Mouse (Mus musculus) adrenal gland, adult 2 months (tissue): ENCODE results near the gene Sbno1. TPM values are rescaled to one million over a fixed set of nuclear protein-coding genes. Genes with fewer than 3 reads are reported as not detected.

Source experiments
- DNase-seq: peaks from one replicate; pipeline ENCODE4 v3.0.0; 2021
- microRNA-seq, 2 experiments: library from miRNA; unstranded; fragments of <30 nt; microRNA quantifications; one replicate each; pipeline ENCODE4 v1.2.0; 2021
- polyA plus RNA-seq: library from polyadenylated mRNA; depleted of rRNA; stranded (reverse); fragments of >200 nt; gene quantifications from 2 replicates; pipeline ENCODE4 v1.2.3, GENCODE M21; 2012; rRNA removed
- total RNA-seq, 2 experiments: library from RNA; stranded (reverse); gene quantifications; 2 replicates each; pipeline ENCODE4 v1.2.3; 2021

Gene Sbno1
- total and polyA plus RNA-seq, 3 experiments, result 6.0 to 119 (median 74.1) TPM

DNA sequence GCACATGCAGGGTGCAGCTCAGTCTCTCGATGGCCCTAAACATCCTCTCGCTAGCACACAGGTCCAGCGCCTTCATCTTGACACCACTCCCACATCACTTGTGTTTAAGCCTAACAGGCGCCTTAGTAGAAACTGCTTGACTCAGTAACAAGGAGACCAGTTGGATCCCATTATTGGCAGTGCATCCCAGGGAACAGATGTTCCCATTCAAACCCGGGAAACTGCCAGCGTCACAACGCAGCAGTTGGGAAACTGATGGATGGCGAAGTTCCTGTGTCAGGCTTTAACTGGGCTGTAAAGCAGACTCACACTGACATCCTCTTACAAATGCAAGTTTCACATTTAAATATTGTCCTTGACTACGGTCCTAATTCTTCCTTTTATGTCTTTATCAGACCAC, 87.9 kb downstream of the Sbno1 start:
- DNase-seq, result no peak

GRCm38 (mm10) chr5:124337103-124337502, 88.7 kb downstream of the Sbno1 start:
- DNase-seq, result no peak

DNA sequence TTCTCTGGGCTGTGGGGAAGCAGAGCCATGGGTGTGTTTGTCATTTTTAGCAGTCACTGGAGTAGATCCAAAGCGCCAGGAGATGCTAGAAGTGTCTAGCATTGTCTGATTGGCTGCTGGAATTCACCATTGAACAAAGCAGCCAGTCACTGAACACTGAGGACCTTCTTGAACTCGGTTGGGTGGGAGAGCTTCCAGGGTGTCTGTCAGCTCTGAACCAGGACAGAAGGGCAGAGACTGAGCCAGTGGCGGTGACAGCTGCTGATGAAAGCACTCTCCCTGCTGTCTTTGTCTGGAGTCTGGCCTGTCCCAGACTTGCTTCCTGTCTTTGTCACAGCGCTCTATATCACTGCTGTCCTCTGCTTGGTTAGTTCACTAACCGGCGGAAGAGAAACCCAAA, 91.4 kb downstream of the Sbno1 start:
- peak; percentile 38 for DNase-seq

DNA sequence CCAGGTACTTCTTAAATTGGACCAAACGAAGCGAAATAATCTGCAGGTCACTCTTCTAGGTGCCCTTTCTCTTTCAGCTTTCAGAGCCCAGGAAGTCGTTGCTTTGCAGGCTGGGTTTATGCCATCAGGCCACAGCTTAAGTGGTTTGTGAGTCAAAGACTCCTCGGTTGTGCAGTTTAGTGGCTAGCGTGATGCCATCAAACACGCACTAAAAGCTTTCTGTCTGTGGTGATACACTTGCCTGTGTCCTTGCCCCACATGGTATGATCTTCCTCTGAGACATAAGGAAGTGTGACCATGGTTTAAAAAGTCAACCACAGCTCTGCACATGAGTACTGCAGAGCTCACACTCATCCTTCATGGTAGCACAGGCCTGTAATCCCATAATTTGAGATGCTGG, 95.7 kb downstream of the Sbno1 start:
- no peak for DNase-seq

GRCm38 (mm10) chr5:124327510-124328364, 98.1 kb downstream of the Sbno1 start, which contains the start of the genes Mphosph9 and 2810006K23Rik:
TSS of gene Mphosph9 (minus strand) at chr5:124327972.
TSS of gene 2810006K23Rik (plus strand) at chr5:124328089.
- peak; percentile 100 for DNase-seq

GRCm38 (mm10) chr5:124326829-124327228, 99.0 kb downstream of the Sbno1 start:
- no peak for DNase-seq

Small RNA genes within 50 kb of the gene (microRNA-seq; reads per million reads assigned to microRNA genes)
- 1.2 to 1.8 reads per million in 2 experiments for gene Gm27486

Other genes starting within 250 kb of the Sbno1 start
- 10 to 100 TPM; 41.6 to 65.2 TPM for gene Pitpnm2, start 176.2 kb downstream of the Sbno1 start, total RNA-seq
- 158 and 207 TPM in 2 replicates for gene Pitpnm2, start 176.2 kb downstream of the Sbno1 start, polyA plus RNA-seq
- 1 to 10 TPM; 7.7 to 8.8 TPM for gene Mphosph9, start 98.0 kb downstream of the Sbno1 start, total RNA-seq
- gene Mphosph9, start 98.0 kb downstream of the Sbno1 start, polyA plus RNA-seq, result 1.6 and 2.1 TPM in 2 replicates
- gene 2810006K23Rik, start 97.9 kb downstream of the Sbno1 start, total RNA-seq, result 10 to 100 TPM; 14.1 to 17.0 TPM
- 5.8 and 6.0 TPM in 2 replicates for gene 2810006K23Rik, start 97.9 kb downstream of the Sbno1 start, polyA plus RNA-seq
- gene Cdk2ap1, start 62.9 kb downstream of the Sbno1 start, total RNA-seq, result 100 to 1,000 TPM; 161 to 168 TPM
- gene Cdk2ap1, start 62.9 kb downstream of the Sbno1 start, polyA plus RNA-seq, result 88.7 and 116 TPM in 2 replicates
- 100 to 1,000 TPM; 127 to 288 TPM for gene Kmt5a, start 13.9 kb upstream of the Sbno1 start, total RNA-seq
- 48.9 and 65.7 TPM in 2 replicates for gene Kmt5a, start 13.9 kb upstream of the Sbno1 start, polyA plus RNA-seq
- 10 to 100 TPM; 16.6 to 31.2 TPM for gene Rilpl2, start 52.4 kb upstream of the Sbno1 start, total RNA-seq
- 38.5 and 44.1 TPM in 2 replicates for gene Rilpl2, start 52.4 kb upstream of the Sbno1 start, polyA plus RNA-seq
- gene Snrnp35, start 57.1 kb upstream of the Sbno1 start, total RNA-seq, result 10 to 100 TPM; 19.0 to 25.7 TPM
- gene Snrnp35, start 57.1 kb upstream of the Sbno1 start, polyA plus RNA-seq, result 1.4 and 1.8 TPM in 2 replicates
- 10 to 100 TPM; 14.0 to 25.8 TPM for gene Rilpl1, start 105.4 kb upstream of the Sbno1 start, total RNA-seq
- 10.2 and 12.3 TPM in 2 replicates for gene Rilpl1, start 105.4 kb upstream of the Sbno1 start, polyA plus RNA-seq
- gene Tmed2, start 114.7 kb upstream of the Sbno1 start, total RNA-seq, result 100 to 1,000 TPM; 236 to 301 TPM
- 138 and 163 TPM in 2 replicates for gene Tmed2, start 114.7 kb upstream of the Sbno1 start, polyA plus RNA-seq
- 10 to 100 TPM; 12.4 to 13.4 TPM for gene Ddx55, start 126.9 kb upstream of the Sbno1 start, total RNA-seq
- gene Ddx55, start 126.9 kb upstream of the Sbno1 start, polyA plus RNA-seq, result 12.7 and 15.5 TPM in 2 replicates
- 10 to 100 TPM; 37.7 to 41.3 TPM for gene Eif2b1, start 153.1 kb upstream of the Sbno1 start, total RNA-seq
- 11.3 and 12.7 TPM in 2 replicates for gene Eif2b1, start 153.1 kb upstream of the Sbno1 start, polyA plus RNA-seq
- 10 to 100 TPM; 32.9 to 41.3 TPM for gene Gtf2h3, start 153.1 kb upstream of the Sbno1 start, total RNA-seq
- gene Gtf2h3, start 153.1 kb upstream of the Sbno1 start, polyA plus RNA-seq, result 19.3 and 26.6 TPM in 2 replicates
- gene Atp6v0a2, start 202.6 kb upstream of the Sbno1 start, total RNA-seq, result 10 to 100 TPM; 70.7 to 93.2 TPM
- gene Atp6v0a2, start 202.6 kb upstream of the Sbno1 start, polyA plus RNA-seq, result 82.7 and 107 TPM in 2 replicates